Mouse (Mus musculus) 3T3-L1 (cell line): ENCODE measurements at regions not wholly inside any gene's neighbourhood (a gene's known extent, or its start where the extent isn't known, plus 50 kb on each side); places are given as distances from the start of the nearest gene placed in this dataset.

Experiments used
- DNase-seq: peaks from one replicate; pipeline ENCODE4 v3.0.0-alpha.2; 2015; ENCODE audit warnings: low read depth, low spot score

DNA sequence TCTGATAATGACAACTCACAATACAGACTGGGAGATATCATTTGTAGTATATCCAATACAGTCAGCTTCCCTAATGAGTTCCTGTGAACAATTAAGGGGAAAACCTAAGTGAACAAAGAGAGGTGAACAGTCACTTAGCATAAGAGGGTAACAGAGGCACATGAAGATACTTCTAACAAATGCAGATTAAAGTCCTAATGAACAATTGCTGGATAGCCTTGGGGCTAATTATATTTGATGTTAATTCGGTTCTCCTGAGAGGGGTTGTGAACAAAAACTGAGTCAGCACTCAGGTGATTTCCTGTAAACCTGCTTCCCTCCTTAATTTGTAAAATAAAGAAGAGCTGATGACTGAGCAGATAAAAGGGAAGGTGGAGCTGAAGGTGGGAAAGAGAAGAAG lies 1672.1 kb downstream of the 4930444P10Rik start:
- DNase-seq, result no peak

DNA sequence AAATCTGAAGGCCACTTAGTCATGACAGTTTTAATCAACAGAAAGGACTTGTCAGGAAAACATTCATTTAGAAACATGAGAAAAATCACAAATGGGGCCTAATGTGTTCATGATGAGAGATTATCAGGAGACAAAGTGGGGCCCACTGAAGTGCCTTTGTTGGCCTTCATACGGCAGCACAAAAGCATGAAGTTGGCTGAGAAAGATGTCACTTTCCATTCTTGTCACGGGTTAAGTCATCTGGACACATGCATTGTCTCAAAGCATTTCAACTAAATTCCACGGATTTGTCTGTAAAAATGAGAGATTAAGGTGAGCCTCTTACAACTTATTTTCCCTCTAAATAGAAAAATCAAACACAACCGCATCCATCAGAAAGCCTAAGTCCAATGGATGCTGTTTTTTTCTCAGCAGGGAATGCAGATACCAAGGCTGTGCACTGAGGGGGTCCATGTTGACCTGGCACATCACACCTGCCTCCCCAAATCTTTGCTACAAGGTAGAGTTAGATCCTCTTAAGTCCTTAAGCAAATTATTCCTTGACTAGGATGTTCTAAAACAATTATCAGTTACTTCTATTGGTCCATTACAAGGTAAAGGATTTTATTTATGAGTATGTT lies 1679.2 kb downstream of the 4930444P10Rik start:
- DNase-seq, result no peak

DNA sequence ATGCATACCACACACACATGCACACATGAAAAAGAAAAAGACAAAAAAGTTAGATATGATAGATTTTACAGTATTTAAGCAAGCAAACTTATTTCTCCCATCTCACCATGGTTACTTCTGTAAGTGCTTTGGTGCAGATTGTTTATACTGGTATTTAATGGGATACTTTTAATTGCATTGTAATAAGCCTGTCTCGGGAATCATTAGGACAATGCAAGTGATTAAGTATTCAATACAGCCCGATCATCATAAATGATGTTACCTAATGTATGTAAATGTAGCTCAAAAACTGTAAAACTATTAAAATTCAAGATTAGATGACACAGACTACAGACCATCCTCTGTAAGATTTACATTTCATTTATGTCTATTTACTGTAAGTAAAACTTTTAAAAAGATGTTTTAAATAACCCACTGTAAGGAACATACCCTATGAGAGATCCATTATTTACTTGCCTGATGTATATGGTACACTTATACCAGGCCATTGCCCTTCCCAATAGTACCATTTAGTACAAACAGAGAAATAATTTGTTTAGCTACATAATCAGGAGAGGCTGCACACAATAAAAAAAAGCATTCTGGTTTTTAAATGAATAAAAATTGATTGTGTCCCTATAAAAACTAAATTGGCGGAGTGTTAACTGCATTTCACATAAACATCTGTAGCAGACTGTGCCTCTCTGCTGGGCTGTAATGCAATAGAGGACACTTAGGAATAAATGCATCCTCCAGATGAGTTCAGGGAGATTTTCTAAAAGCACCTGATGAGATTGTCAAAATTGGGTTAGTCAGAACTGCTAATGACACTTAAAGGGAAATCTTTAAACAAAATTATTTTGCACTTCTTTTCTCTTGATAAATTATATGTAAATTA lies 1722.9 kb downstream of the 4930444P10Rik start:
- DNase-seq, result no peak

DNA sequence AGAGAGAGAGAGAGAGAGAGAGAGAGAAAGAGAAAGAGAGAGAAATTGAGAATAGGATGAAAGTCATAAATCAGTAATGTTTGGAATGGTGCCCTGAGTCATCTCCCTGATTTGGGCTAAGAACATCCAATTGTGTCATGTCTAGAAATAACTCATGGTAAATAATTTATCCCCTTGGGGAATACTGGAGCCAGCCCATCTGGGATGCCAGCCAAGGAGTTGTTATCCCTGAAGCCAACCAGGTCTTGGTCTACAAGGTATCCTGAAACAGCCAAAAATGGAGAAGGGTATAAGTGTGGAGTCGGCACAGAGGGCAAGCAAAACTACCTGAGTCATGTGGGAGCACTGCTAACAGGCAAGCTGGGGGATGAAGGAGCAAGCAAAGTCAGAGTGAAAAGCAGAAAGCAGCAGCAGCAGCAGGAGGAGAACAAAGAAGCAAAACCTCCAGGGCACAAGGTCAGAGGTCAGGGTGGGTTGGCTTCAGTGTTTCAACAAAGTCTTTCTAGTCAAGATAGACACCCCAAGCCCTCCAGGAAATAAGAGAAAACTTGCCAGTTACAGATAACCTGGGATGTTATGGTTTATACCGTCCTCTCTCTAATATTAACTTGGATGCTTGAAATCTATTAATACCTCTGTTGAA lies 1733.0 kb downstream of the 4930444P10Rik start:
- peak; percentile 95 for DNase-seq
